Mouse (Mus musculus): ENCODE results near the gene Id2. TPM values are rescaled to one million over a fixed set of nuclear protein-coding genes. Genes with fewer than 3 reads are reported as not detected.

Gene Id2
- polyA plus RNA-seq (2017; shearing (Covaris generic)), result 100 to 1,000 TPM; 210 to 986 TPM

DNA sequence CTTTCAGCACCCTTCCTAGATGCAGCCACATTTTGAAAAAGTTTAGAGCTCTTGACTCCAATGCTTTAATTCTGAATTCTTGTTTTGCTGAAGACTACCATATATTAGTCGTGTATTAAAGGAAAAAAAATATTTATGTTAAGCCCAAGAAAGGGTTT lies at the start of gene Id2:
Id2 (minus strand) TSS at position 89 of the 158 bp plus-strand sequence.

Other genes with a start within 250 kb of the Id2 start
- 10 to 100 TPM; 31.7 to 32.7 TPM for gene Kidins220, start 122.2 kb downstream of the Id2 start, polyA plus RNA-seq (2017; shearing (Covaris generic))

Measured in inflammation-experienced regulatory T-cells (primary cell).